Mouse (Mus musculus): ENCODE data around the gene 1190002N15Rik.

Gene 1190002N15Rik

GRCm38 (mm10) chr9:94529146-94529746 is 8.6 kb downstream of the 1190002N15Rik start:
- no peak for DNase-seq (ENCODE audit: low spot score)

- DNase-seq (ENCODE audit: low spot score) = peak; percentile 63
These were observed 11.4 kb downstream of the 1190002N15Rik start for GRCm38 (mm10) chr9:94526473-94526872.

DNA sequence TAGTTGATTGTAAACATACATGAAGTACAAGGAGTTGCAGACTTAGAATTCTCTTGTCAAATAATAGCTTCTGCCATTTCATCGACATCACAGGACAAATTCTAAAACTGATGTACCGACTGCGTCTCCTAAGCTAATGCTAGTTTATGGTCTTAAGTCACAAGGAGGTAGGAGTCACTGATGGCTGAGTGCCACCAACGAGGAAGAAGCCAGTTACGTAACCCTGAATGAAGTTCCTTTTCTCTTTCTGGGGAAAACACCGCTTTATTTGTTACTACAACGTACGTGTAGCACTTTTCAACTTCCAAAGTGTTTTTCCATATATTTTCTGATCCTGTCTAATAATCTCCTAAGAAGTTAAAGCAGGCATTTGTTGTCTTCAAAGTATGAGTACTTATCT is 25.6 kb downstream of the 1190002N15Rik start:
- DNase-seq (ENCODE audit: low spot score) = no peak

DNA sequence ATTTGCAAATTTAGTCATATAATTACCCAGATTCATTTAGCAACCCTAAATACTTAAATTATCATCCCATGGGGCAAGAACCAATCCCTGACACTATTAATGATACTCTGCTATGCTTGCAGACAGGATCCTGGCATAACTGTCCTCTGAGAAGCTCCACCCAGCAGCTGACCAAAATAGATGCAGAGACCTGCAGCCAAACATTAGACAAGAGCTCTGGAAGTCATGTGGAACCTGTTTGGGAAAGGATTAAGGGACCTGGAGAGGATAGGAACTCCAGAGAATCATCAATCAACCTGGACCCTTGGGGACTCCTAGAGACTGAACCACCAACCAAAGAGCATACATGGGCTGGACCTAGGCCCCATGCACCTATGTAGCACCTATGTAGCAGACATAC is 26.7 kb downstream of the 1190002N15Rik start:
- no peak for DNase-seq (ENCODE audit: low spot score)

GRCm38 (mm10) chr9:94506980-94507379 is 30.9 kb downstream of the 1190002N15Rik start:
- DNase-seq (ENCODE audit: low spot score) = no peak

- no peak for DNase-seq (ENCODE audit: low spot score)
These were observed 46.4 kb downstream of the 1190002N15Rik start for GRCm38 (mm10) chr9:94491467-94491866.

DNA sequence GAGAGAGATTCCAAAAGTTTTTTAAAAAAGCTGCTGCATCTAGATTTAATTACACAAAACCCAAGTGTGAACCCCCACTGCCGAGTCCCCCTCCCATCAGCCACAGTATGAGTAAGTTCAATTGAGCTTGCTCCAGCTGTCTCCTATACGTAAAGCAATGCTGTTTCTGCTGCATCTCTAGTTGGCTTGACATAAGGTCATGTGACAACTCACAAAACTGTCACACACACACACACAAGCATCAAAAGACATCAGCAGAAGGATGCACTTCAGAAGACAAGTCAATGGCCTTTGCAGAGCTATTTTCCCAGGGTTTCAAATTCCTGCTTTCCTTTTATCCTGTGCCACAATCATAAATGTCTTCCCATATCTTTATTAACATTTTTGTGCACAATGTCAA is 49.9 kb downstream of the 1190002N15Rik start:
- no peak for DNase-seq (ENCODE audit: low spot score)

- no peak for DNase-seq (ENCODE audit: low spot score)
These were observed 54.5 kb downstream of the 1190002N15Rik start for GRCm38 (mm10) chr9:94483291-94483879.

- peak; percentile 86 for DNase-seq (ENCODE audit: low spot score)
These were observed 55.5 kb downstream of the 1190002N15Rik start for GRCm38 (mm10) chr9:94482215-94482975.

GRCm38 (mm10) chr9:94481057-94481456 is 56.8 kb downstream of the 1190002N15Rik start:
- no peak for DNase-seq (ENCODE audit: low spot score)

GRCm38 (mm10) chr9:94479382-94479781 is 58.5 kb downstream of the 1190002N15Rik start:
- no peak for DNase-seq (ENCODE audit: low spot score)

- peak; percentile 78 for DNase-seq (ENCODE audit: low spot score)
These were observed 58.9 kb downstream of the 1190002N15Rik start for GRCm38 (mm10) chr9:94478954-94479353.

GRCm38 (mm10) chr9:94475973-94476372 is 61.9 kb downstream of the 1190002N15Rik start:
- no peak for DNase-seq (ENCODE audit: low spot score)

DNA sequence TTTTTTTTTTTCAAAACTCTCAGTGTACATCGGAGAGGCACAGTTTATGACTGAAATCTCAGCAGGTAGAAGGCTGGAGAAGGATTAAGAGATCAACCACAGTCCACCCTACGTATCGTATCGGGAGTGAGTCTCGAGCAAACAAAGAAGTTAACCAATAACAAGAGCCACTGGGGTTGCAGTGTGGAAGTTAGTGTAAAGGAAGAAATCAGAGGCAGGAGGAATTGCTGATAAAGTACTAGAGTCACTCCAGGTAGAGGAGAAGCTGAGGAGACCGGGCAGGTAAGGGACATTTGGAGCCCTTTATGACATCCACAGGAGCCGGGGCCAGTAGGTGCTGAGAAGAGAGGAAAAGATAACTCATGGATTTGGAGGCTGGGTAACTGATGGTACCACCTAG is 64.0 kb downstream of the 1190002N15Rik start:
- no peak for DNase-seq (ENCODE audit: low spot score)

GRCm38 (mm10) chr9:94472963-94473582 is 64.8 kb downstream of the 1190002N15Rik start:
- no peak for DNase-seq (ENCODE audit: low spot score)

GRCm38 (mm10) chr9:94471485-94471884 is 66.4 kb downstream of the 1190002N15Rik start:
- no peak for DNase-seq (ENCODE audit: low spot score)
